Mouse (Mus musculus) brain, adult 10 weeks (tissue): Measurements from ENCODE around the gene Arl2bp. TPM values are rescaled to one million over a fixed set of nuclear protein-coding genes. Genes with fewer than 3 reads are reported as not detected.

Source experiments
- polyA plus RNA-seq: library from polyadenylated mRNA; stranded (reverse); fragments of 350-450 nt; fragmentation: Illumina TruSeq; extraction: RNeasy Lipid Tissue Mini Kit (QIAGEN cat#74804); gene quantifications from one replicate; pipeline ENCODE4 v1.2.3, GENCODE M21; 2015; ENCODE audit warnings: low read depth, low replicate concordance

The Arl2bp gene
- polyA plus RNA-seq = 193 TPM

DNA sequence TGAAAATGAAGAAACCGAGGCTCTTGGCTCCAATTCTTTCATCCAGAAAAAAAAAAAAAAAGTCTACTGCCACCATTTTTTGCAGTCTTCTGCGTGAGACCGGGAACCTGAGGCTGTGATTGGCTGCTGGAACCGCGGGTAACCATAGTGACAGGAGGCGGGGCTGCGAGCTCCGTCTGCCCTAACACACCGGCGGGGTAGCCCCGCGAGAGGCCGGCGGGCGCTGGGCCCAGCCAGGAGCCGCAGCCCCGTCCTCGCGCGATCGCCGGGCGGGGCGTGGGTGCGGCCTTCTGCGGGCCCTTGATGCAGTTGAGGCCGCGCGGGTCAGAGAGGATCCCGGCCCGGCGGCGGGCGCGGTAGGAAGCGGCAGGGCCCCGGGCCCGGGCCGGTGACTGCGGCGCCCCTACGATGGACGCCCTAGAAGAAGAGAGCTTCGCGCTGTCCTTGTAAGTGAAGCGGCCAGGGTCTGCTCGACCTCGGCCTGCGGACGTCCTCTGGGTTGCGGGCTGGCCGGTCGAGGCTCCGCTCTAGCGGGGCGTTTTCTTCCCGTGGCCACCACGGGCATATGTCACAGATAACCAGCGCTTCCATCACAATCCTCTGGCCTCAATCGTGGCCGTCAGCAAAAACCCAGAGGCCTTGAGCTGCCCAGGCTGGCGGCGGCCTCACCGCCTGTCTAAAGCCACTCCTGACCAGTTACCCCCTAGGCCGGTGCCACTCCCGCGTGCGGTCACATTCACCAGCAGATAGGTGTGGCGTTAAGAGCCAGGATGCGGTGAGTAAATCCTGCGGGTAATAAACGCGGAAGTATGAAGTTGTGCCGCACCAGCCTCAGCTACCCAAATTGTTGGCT lies at the start of gene Arl2bp:
Gene Arl2bp (plus strand): TSS at position 145 of the 853 bp plus-strand sequence.

GRCm38 (mm10) chr8:94695994-94696384 lies 29.6 kb downstream of the Arl2bp start, which contains the start of gene Pllp:
Gene Pllp (minus strand): TSS chr8:94696278.

Other genes starting within 250 kb of the Arl2bp start
- 0.34 TPM for gene Nlrc5, start 232.2 kb upstream of the Arl2bp start, polyA plus RNA-seq
- gene Cpne2, start 133.6 kb upstream of the Arl2bp start, polyA plus RNA-seq = 19.2 TPM
- 17.8 TPM for gene Rspry1, start 64.7 kb upstream of the Arl2bp start, polyA plus RNA-seq
- gene Fam192a, start 64.6 kb upstream of the Arl2bp start, polyA plus RNA-seq = 51.9 TPM
- 111 TPM for gene Pllp, start 29.7 kb downstream of the Arl2bp start, polyA plus RNA-seq
- gene Ccl22, start 79.0 kb downstream of the Arl2bp start, polyA plus RNA-seq = 0.27 TPM
- 480 TPM for gene Cx3cl1, start 105.4 kb downstream of the Arl2bp start, polyA plus RNA-seq
- gene Ccl17, start 143.9 kb downstream of the Arl2bp start, polyA plus RNA-seq = 1.2 TPM
- gene Coq9, start 171.7 kb downstream of the Arl2bp start, polyA plus RNA-seq = 115 TPM
- 46.5 TPM for gene Ciapin1, start 171.8 kb downstream of the Arl2bp start, polyA plus RNA-seq
- gene Polr2c, start 190.8 kb downstream of the Arl2bp start, polyA plus RNA-seq = 98.0 TPM
- 18.5 TPM for gene Dok4, start 209.7 kb downstream of the Arl2bp start, polyA plus RNA-seq